Mouse (Mus musculus) liver, embryonic 14.5 days (tissue): ENCODE data around the gene Heatr9. TPM values are rescaled to one million over a fixed set of nuclear protein-coding genes. Genes with fewer than 3 reads are reported as not detected.

Experiments
- ATAC-seq: fragments of 200-750 bp; cut with Nextera tagmentation; 2 replicates; pipeline ENCODE4 v1.8.0; 2017; ENCODE audit warnings: moderate number of reproducible peaks, mild to moderate bottlenecking, moderate library complexity; ENCODE audit not compliant: insufficient read depth
- DNase-seq, 3 experiments: peaks; one replicate each; pipeline ENCODE4 v3.0.0-alpha.2; 2012 to 2013; ENCODE audit warnings: low read depth in 3 of 3, low spot score in 3 of 3
- H3K27ac ChIP-seq: fragments of 300-500 bp; sonication (generic); 2 replicates; pipeline ENCODE4 v1.5.1; 2014; ENCODE audit warnings: moderate library complexity, mild to moderate bottlenecking, control low read depth, inconsistent platforms
- H3K27me3 ChIP-seq: fragments of 300-500 bp; sonication (generic); 2 replicates; pipeline ENCODE4 v1.6.1; 2014; ENCODE audit warnings: mild to moderate bottlenecking, low read length, moderate library complexity; ENCODE audit not compliant: control insufficient read depth, insufficient read depth
- H3K36me3 ChIP-seq: fragments of 300-500 bp; sonication (generic); replicated peaks from 2 replicates; pipeline ENCODE4 v1.6.1; 2014; ENCODE audit warnings: low read depth; ENCODE audit not compliant: control insufficient read depth, insufficient read depth
- H3K4me1 ChIP-seq, 2 experiments: fragments of 200-500 bp in 1 of 2; fragments of 300-500 bp in 1 of 2; sonication (generic) in 1 of 2; replicated peaks; 2 replicates each; pipeline ENCODE4 v1.6.1; 2012 to 2014; ENCODE audit warnings: antibody characterized with exemption in 1 of 2, inconsistent platforms in 1 of 2, low read length in 1 of 2; ENCODE audit not compliant: control insufficient read depth in 2 of 2, insufficient read depth in 2 of 2
- H3K4me2 ChIP-seq: fragments of 300-500 bp; sonication (generic); 2 replicates; pipeline ENCODE4 v1.6.1; 2014; ENCODE audit warnings: low read depth, mild to moderate bottlenecking, control low read depth, moderate library complexity
- H3K4me3 ChIP-seq, 2 experiments: fragments of 200-500 bp in 1 of 2; fragments of 300-500 bp in 1 of 2; sonication (generic) in 1 of 2; 2 replicates each; pipeline ENCODE4 v1.5.1; 2012 to 2014; ENCODE audit warnings: low read depth in 2 of 2, low read length in 2 of 2, mild to moderate bottlenecking in 2 of 2, control low read depth in 1 of 2, inconsistent platforms in 1 of 2, moderate library complexity in 1 of 2; ENCODE audit not compliant: insufficient read depth in 1 of 2
- H3K9ac ChIP-seq: fragments of 300-500 bp; sonication (generic); replicated peaks from 2 replicates; pipeline ENCODE4 v1.6.1; 2014; ENCODE audit warnings: mild to moderate bottlenecking, control low read depth, moderate library complexity
- H3K9me3 ChIP-seq: fragments of 300-500 bp; sonication (generic); 2 replicates; pipeline ENCODE4 v1.6.1; 2016; ENCODE audit warnings: low read length, mixed read lengths; ENCODE audit not compliant: control insufficient read depth
- CTCF ChIP-seq: IDR thresholded peaks from 2 replicates; pipeline ENCODE4 v1.5.1; 2016; ENCODE audit warnings: antibody characterized with exemption, low read depth, control low read depth
- EP300 ChIP-seq: IDR thresholded peaks from 2 replicates; pipeline ENCODE4 v1.6.1; 2016; ENCODE audit warnings: antibody characterized with exemption, low read depth
- WGBS: fragments of 180-500 bp; shearing (Covaris S2); extraction: QIAGEN DNeasy Blood & Tissue Kit; methylation state at CpG from one replicate; pipeline ENCODE4 v1.1.7; 2014; ENCODE audit not compliant: insufficient replicate concordance; 5-methylcytosine and 5-hydroxymethylcytosine counted together
- polyA plus RNA-seq, 2 experiments: library from polyadenylated mRNA; depleted of rRNA in 1 of 2; stranded (reverse) in 1 of 2; unstranded in 1 of 2; fragments of >200 nt; fragmentation: Nextera tagmentation in 1 of 2; extraction: Ambion mirVana in 1 of 2; gene quantifications; 2 replicates each; pipeline versions ENCODE4 v1.2.1 to v1.2.3; 2012 to 2014

Gene Heatr9
- polyA plus RNA-seq, 2 experiments: not detected

DNA sequence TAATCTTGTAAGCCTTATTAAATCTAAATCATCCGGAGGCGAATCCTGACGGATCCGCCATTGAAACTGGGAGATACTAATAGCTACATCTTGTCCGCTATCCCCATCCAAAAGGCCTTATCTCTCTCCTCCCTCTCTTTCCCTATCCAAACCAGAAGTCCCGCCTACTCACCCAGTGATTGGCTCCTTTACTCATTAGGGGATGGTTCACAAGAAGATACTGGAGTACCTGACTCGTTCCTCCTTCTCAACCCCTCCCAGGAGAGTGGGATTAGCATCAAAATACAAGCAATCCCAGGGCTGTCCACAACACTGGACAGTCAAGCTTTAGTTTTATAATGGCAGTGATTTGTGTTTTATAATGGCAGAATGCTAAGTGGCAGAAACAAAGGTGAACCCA is 45.3 kb upstream of the Heatr9 start:
- H3K27me3 ChIP-seq: no peaks in the 10 kb centered on the region
- 63% methylated on average over 7 of the region's 7 CpGs for WGBS
- DNase-seq (no peak), ATAC-seq (no peak)
- no peak overlapping the region for H3K27ac ChIP-seq
- H3K9ac ChIP-seq: no peak overlapping the region
- no peaks in the 10 kb centered on the region for H3K36me3 ChIP-seq
- no peak overlapping the region for H3K4me2 ChIP-seq
- no peak for TF ChIP-seq EP300
- no peak for TF ChIP-seq CTCF
- no peaks in the 10 kb centered on the region for H3K9me3 ChIP-seq
- no peak overlapping the region for H3K4me3 ChIP-seq
- peaks cover 0 to 16% of the 10 kb centered on the region in 2 experiments; a peak in 2 of 4 replicates for H3K4me1 ChIP-seq

GRCm38 (mm10) chr11:83566617-83567016 is 44.6 kb upstream of the Heatr9 start:
- DNase-seq (no peak), ATAC-seq (no peak)
- Histone ChIP-seq H3K9me3 (no peaks in the 10 kb centered on the region), H3K9ac (no peak overlapping the region), H3K27me3 (no peaks in the 10 kb centered on the region), H3K4me2 (no peak overlapping the region), H3K27ac (no peak overlapping the region), H3K4me1 (peaks cover 0 to 18% of the 10 kb centered on the region in 2 experiments; a peak in 2 of 4 replicates), H3K4me3 (no peak overlapping the region), H3K36me3 (no peaks in the 10 kb centered on the region)
- TF ChIP-seq EP300 (no peak), CTCF (no peak)

GRCm38 (mm10) chr11:83563754-83564153 is 41.8 kb upstream of the Heatr9 start:
- Histone ChIP-seq H3K27me3 (no peaks in the 10 kb centered on the region), H3K4me1 (peaks cover 0 to 7% of the 10 kb centered on the region in 2 experiments; a peak in 1 of 4 replicates), H3K4me2 (no peak overlapping the region), H3K36me3 (no peaks in the 10 kb centered on the region), H3K9ac (no peak overlapping the region), H3K9me3 (no peaks in the 10 kb centered on the region), H3K4me3 (no peak overlapping the region), H3K27ac (no peak overlapping the region)
- DNase-seq: no peak
- TF ChIP-seq CTCF: no peak
- no peak for TF ChIP-seq EP300
- 35% methylated on average over 2 of the region's 2 CpGs for WGBS
- ATAC-seq: no peak

DNA sequence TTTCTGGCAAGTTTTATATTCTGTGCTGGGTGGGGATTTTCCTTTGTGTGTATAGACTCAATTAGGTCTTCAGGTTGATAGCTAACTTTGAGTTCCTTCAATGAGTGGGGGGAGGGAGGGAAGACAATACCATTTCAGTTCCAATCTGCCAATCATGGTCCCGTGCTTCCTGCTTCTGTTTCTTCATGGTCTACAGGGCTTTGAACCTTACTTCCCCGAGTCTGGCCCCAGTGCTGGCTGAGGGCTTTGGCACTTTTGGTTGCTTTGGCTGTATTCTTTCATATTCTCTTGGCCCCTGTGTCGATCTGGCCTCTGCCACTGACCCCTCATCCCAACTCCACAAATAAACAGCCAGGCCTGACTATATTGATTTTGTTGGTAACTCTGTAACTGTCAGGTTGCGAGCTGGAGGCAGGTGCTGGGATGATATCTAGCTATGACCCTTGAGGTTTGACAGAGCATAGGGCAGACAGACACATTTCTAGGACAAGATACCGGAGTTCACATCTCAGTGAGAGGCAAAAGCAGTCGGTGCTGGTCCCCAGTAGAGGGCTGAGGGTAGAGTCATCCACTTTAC is 40.4 kb upstream of the Heatr9 start:
- TF ChIP-seq CTCF (no peak), EP300 (no peak; the same call in 1 of the 2 replicates)
- Histone ChIP-seq H3K4me3 (no peak overlapping the region), H3K9me3 (no peaks in the 10 kb centered on the region), H3K4me1 (peaks cover 0 to 7% of the 10 kb centered on the region in 2 experiments; a peak in 1 of 4 replicates), H3K27ac (no peak overlapping the region), H3K9ac (no peak overlapping the region), H3K27me3 (no peaks in the 10 kb centered on the region), H3K36me3 (no peaks in the 10 kb centered on the region), H3K4me2 (no peak overlapping the region)
- ATAC-seq (no peak), DNase-seq (no peak)
- 34% methylated on average over 6 of the region's 6 CpGs for whole genome bisulfite sequencing

DNA sequence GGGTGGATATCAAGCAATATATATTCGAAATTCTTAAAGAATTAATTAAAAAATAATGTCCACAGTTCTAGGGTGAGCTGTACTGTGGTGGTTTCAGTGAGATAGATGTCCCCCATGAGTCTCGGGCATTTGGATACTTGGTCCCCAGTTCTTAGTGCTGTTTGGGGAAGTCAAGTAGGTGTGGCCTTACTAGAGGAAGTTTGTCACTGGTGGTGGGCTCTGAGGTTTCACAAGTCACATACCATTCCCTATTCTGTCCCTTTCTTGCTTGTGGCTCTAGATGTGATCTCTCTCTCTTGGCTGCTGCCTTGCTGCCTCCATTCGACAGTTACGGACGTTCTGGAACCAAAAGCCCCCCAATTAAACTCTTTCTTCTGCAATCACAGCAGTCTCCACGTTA is 38.4 kb upstream of the Heatr9 start:
- WGBS: 21% methylated on average over 6 of the region's 6 CpGs
- no peak for DNase-seq
- no peak overlapping the region for H3K4me3 ChIP-seq
- peaks cover 0 to 9% of the 10 kb centered on the region in 2 experiments; a peak in 1 of 4 replicates for H3K4me1 ChIP-seq
- TF ChIP-seq CTCF (no peak), EP300 (no peak)
- no peak overlapping the region for H3K9ac ChIP-seq
- ATAC-seq: no peak
- no peaks in the 10 kb centered on the region for H3K27me3 ChIP-seq
- H3K4me2 ChIP-seq: no peak overlapping the region
- no peak overlapping the region for H3K27ac ChIP-seq
- no peaks in the 10 kb centered on the region for H3K36me3 ChIP-seq
- H3K9me3 ChIP-seq: no peaks in the 10 kb centered on the region
